Mouse (Mus musculus): Measurements from ENCODE around the gene Gm11020.

DNA sequence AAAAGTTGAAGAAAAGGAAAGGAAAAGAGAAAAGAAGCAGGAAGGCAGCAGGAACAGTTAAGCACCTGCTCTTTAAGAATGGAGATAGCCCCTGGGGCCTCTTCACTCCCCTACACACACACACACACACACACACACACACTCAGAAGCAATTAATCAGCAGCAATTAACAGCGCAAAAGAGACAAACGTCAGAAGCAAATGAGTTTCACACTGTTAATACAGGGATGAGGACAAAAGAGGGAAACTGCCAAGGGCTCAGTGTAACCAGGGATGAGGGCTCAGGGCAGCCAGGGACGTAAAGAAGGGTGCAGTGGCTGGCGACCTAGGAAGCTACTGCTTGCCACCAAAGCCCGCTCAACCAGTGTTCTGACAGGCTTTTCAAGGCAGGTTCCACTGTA is 46.0 kb downstream of the Gm11020 start:
- TF ChIP-seq RCOR1 (IDR thresholded peaks at IDR 0.05; ENCODE audit: low read depth, low read length) (no peak), CTCF (IDR thresholded peaks at IDR 0.05 in 2 of 3, conservative IDR thresholded peaks at IDR 0.05 in 1 of 3; ENCODE audit: control insufficient read depth in 1 of 3, insufficient read depth in 1 of 3, low read depth in 2 of 3, low read length in 3 of 3, poor library complexity in 1 of 3, severe bottlenecking in 1 of 3) (no peak), UBTF (IDR thresholded peaks at IDR 0.05; ENCODE audit: borderline replicate concordance, insufficient read depth, low read depth, low read length) (no peak), POLR2A (IDR thresholded peaks at IDR 0.05; ENCODE audit: control insufficient read depth in 1 of 2, insufficient read depth in 1 of 2, low read depth in 1 of 2, low read length in 2 of 2, poor library complexity in 1 of 2) (no peak)
